Mouse (Mus musculus): ENCODE data around the gene Adgre5. TPM values are rescaled to one million over a fixed set of nuclear protein-coding genes. Genes with fewer than 3 reads are reported as not detected.

Gene Adgre5
- polyA plus RNA-seq, 1 experiment = 0.35 TPM

DNA sequence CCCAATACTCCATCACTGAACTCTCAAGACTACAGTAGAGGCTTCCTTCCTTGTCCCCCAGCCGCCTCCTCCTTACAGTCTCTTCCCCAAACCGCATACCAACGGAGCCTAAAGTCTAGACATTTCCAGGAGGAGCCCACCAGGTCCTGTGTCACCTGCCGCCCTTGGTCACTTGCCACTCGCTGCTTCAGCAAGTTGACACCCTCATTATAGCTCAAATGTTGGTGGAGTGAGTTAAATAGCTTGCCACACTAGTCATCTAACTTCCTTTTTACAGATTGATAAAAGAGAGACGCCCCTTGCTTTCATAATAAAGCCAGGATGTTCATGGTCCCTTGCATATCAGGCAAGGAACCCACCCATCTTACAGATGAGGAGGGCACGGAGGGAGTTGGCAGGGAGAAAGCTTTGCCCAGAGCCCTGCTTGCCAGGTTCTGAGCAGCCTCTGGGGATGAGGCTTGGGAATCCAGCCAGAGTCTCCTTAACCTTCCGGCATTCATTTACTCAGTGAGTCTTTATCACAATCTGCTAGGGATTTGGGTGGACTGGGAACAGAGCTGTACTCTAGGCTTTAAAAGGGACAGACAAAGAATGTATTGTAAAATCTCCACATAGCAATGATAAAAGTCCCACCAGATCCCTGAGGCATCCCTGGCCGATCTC lies 40.6 kb downstream of the Adgre5 start:
- H3K4me1 ChIP-seq (ENCODE audit: control insufficient read depth) = peaks cover 32% of the 10 kb centered on the region
- H3K36me3 ChIP-seq (ENCODE audit: control insufficient read depth) = no peaks in the 10 kb centered on the region
- no peak for TF ChIP-seq GATA1 (IDR thresholded peaks at IDR 0.05; ENCODE audit: low read length)
- no peaks in the 10 kb centered on the region for H3K27me3 ChIP-seq (ENCODE audit: control insufficient read depth)
- H3K4me3 ChIP-seq (replicated peaks) = no peak overlapping the region
- no peaks in the 10 kb centered on the region; the same call in 1 of the 2 replicates for H3K9me3 ChIP-seq (ENCODE audit: control insufficient read depth, low read length)

GRCm38 (mm10) chr8:83699566-83699965 lies 41.6 kb downstream of the Adgre5 start:
- peak overlapping the region; percentile 83 for H3K4me3 ChIP-seq (replicated peaks)
- no peaks in the 10 kb centered on the region for H3K36me3 ChIP-seq (ENCODE audit: control insufficient read depth)
- no peak for TF ChIP-seq GATA1 (IDR thresholded peaks at IDR 0.05; ENCODE audit: low read length)
- no peak for TF ChIP-seq TAL1 (IDR thresholded peaks at IDR 0.05; ENCODE audit: low read length)
- no peaks in the 10 kb centered on the region for H3K27me3 ChIP-seq (ENCODE audit: control insufficient read depth)
- peaks cover 42% of the 10 kb centered on the region for H3K4me1 ChIP-seq (ENCODE audit: control insufficient read depth)
- no peaks in the 10 kb centered on the region; the same call in 1 of the 2 replicates for H3K9me3 ChIP-seq (ENCODE audit: control insufficient read depth, low read length)

DNA sequence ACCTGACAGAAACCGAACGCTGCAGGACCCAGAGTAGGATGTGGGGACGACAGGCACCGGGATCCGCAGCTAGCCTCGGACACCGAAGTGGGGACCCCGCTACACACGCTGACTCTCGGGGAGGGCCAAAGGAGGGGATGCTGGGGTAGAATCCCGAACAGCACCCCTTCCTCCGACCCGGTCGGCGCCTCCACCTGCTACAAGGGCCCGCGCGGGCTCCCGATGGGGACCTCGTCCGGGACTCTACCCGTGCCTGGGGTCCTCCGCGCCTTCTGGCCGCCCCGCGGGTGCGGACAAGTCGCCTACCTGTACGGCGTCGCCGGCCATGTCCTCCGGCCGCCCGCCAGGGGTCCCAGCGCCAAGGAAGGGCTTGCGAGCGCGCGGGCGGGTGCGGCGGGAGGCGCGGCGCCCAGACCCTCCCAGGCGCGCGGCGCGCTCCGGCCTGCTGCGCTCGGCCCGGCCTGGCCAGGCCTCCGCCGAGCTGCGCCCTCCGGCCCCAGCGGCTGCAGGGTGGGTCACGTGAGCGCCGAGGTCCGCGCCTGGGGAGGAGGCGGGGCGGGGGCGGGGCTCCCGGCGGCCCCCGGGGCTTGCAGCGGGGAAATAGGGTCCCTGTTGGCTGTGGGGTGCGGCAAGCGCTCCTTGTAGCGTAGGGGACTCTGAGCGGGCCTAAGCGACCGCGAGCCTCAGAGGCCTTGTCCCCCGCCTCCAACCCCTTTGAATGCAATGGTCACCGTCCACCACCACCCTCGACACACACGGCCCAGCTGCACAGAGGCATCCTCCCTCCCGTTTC lies 42.3 kb downstream of the Adgre5 start, which contains the start of gene Pkn1:
Gene Pkn1, minus strand, starts transcription at position 519 of the 793 bp plus-strand sequence.
- Histone ChIP-seq H3K4me1 (ENCODE audit: control insufficient read depth) (peaks cover 49% of the 10 kb centered on the region), H3K36me3 (ENCODE audit: control insufficient read depth) (no peaks in the 10 kb centered on the region), H3K27me3 (ENCODE audit: control insufficient read depth) (no peaks in the 10 kb centered on the region), H3K4me3 (replicated peaks) (peak within 1 kb of the TSS; percentile 83), H3K9me3 (ENCODE audit: control insufficient read depth, low read length) (no peaks in the 10 kb centered on the region; the same call in 1 of the 2 replicates)
- no peak for TF ChIP-seq TAL1 (IDR thresholded peaks at IDR 0.05; ENCODE audit: low read length)
- no peak for TF ChIP-seq GATA1 (IDR thresholded peaks at IDR 0.05; ENCODE audit: low read length)

- TF ChIP-seq TAL1 (IDR thresholded peaks at IDR 0.05; ENCODE audit: low read length) (no peak), GATA1 (IDR thresholded peaks at IDR 0.05; ENCODE audit: low read length) (no peak)
- H3K27me3 ChIP-seq (ENCODE audit: control insufficient read depth) = no peaks in the 10 kb centered on the region
- H3K4me1 ChIP-seq (ENCODE audit: control insufficient read depth) = peaks cover 52% of the 10 kb centered on the region
- no peaks in the 10 kb centered on the region for H3K36me3 ChIP-seq (ENCODE audit: control insufficient read depth)
- H3K9me3 ChIP-seq (ENCODE audit: control insufficient read depth, low read length) = no peaks in the 10 kb centered on the region; the same call in 1 of the 2 replicates
- peak overlapping the region; percentile 83 for H3K4me3 ChIP-seq (replicated peaks)
These were observed 42.9 kb downstream of the Adgre5 start for GRCm38 (mm10) chr8:83698291-83698660.

DNA sequence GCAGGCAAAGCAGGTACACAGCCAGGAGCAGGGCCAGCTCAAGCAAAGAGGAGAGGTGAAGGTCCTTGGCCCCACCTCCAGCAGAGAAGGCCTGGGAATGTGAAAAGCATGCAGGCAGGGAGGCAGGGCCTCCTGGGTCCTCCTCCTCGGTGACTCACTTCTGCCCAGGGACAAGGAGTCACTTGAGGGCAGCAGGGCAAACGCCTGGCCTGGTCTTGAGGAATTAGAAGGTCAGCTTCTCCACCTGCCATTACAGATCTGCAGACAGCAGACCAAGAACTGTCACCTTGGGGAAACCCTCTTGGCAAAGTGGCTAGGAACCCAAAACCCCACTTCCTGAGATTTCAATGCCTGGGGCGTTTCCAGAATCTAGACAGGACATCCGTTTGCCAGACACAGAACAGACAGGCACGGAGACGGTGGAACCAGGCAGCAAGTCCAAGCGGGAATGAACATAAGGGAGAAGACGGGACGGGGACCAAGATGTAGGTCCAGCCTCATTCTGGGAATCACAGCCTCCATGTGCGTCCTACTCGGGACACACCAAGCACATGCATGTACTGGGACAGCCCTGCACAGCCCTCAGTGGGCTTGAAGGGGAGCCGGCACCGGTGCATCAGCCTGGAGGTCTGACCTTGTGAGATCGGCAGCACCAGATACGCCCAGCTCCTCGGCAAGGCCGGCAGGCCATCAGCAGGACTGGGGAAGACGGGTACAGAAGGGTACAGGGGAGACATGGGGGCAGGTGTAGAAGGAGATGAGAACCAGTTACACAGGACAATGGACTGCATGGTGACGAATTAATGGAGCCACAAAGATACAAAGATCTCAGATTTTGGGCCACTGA lies 43.5 kb downstream of the Adgre5 start:
- Histone ChIP-seq H3K4me1 (ENCODE audit: control insufficient read depth) (peaks cover 52% of the 10 kb centered on the region), H3K4me3 (replicated peaks) (peak overlapping the region; percentile 83), H3K9me3 (ENCODE audit: control insufficient read depth, low read length) (no peaks in the 10 kb centered on the region; the same call in 1 of the 2 replicates), H3K36me3 (ENCODE audit: control insufficient read depth) (peaks cover 3% of the 10 kb centered on the region), H3K27me3 (ENCODE audit: control insufficient read depth) (no peaks in the 10 kb centered on the region)
- TF ChIP-seq TAL1 (IDR thresholded peaks at IDR 0.05; ENCODE audit: low read length) (no peak), GATA1 (IDR thresholded peaks at IDR 0.05; ENCODE audit: low read length) (no peak)

GRCm38 (mm10) chr8:83695351-83696106 lies 45.6 kb downstream of the Adgre5 start:
- peaks cover 24% of the 10 kb centered on the region for H3K36me3 ChIP-seq (ENCODE audit: control insufficient read depth)

GRCm38 (mm10) chr8:83694369-83695160 lies 46.6 kb downstream of the Adgre5 start:
- H3K9me3 ChIP-seq (ENCODE audit: control insufficient read depth, low read length) = no peaks in the 10 kb centered on the region
- no peak overlapping the region for H3K4me3 ChIP-seq (replicated peaks)
- H3K4me1 ChIP-seq (ENCODE audit: control insufficient read depth) = peaks cover 51% of the 10 kb centered on the region
- H3K27me3 ChIP-seq (ENCODE audit: control insufficient read depth) = no peaks in the 10 kb centered on the region
- H3K36me3 ChIP-seq (ENCODE audit: control insufficient read depth) = peaks cover 26% of the 10 kb centered on the region
- TF ChIP-seq GATA1 (IDR thresholded peaks at IDR 0.05; ENCODE audit: low read length) = no peak
- TF ChIP-seq TAL1 (IDR thresholded peaks at IDR 0.05; ENCODE audit: low read length) = no peak

More at GRCm38 (mm10) chr8:83695351-83696106, 45.6 kb downstream of the Adgre5 start:
- H3K9me3 ChIP-seq (ENCODE audit: control insufficient read depth, low read length) = no peaks in the 10 kb centered on the region
- peaks cover 52% of the 10 kb centered on the region for H3K4me1 ChIP-seq (ENCODE audit: control insufficient read depth)
- H3K27me3 ChIP-seq (ENCODE audit: control insufficient read depth) = no peaks in the 10 kb centered on the region
- TF ChIP-seq TAL1 (IDR thresholded peaks at IDR 0.05; ENCODE audit: low read length) = no peak
- no peak for TF ChIP-seq GATA1 (IDR thresholded peaks at IDR 0.05; ENCODE audit: low read length)
- H3K4me3 ChIP-seq (replicated peaks) = no peak overlapping the region
